Mouse (Mus musculus) Muller cell, postnatal 12 days (primary cell): ENCODE measurements around the gene Pnpla2.
A peak's percentile ranks its signal among the peaks of the same experiment; 100 is the strongest.

ENCODE experiments used
- DNase-seq: peaks from one replicate; pipeline ENCODE4 v3.0.0-alpha.2; 2015; ENCODE audit errors: inconsistent ontology term

Gene Pnpla2

DNA sequence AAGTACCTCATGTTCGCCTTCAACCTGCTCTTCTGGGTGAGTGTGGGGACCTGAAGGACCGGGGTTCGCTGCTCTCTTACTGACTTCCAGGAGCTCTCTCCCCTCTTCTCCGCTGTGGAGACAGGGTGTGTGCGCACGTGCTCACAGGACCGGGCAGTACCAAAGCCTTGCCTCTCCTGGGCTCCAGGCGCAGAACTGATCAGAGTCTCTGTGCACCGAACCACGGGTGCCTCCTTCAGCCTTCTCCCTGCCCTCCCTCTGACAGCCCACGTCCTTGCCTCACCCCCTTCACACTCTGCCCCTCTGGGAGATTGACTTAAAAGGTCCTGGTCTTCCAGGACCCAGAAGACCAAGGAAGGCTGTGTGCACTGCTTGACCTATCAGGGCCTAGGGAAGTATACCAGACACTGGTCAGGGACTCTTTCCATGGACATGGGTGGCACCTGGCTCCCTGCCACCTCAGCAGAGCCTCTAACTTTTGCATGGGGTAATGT lies 27.6 kb downstream of the Pnpla2 start:
- DNase-seq = peak; percentile 18

GRCm38 (mm10) chr7:141483114-141483653 lies 28.2 kb downstream of the Pnpla2 start:
- DNase-seq = no peak

- DNase-seq = no peak
These were observed 29.5 kb downstream of the Pnpla2 start for GRCm38 (mm10) chr7:141484186-141485120.

GRCm38 (mm10) chr7:141485186-141485585 lies 30.2 kb downstream of the Pnpla2 start:
- no peak for DNase-seq

- DNase-seq = no peak
These were observed 30.6 kb downstream of the Pnpla2 start for GRCm38 (mm10) chr7:141485606-141486005.

- peak; percentile 39 for DNase-seq
These were observed 31.2 kb downstream of the Pnpla2 start for GRCm38 (mm10) chr7:141486239-141486638.

DNA sequence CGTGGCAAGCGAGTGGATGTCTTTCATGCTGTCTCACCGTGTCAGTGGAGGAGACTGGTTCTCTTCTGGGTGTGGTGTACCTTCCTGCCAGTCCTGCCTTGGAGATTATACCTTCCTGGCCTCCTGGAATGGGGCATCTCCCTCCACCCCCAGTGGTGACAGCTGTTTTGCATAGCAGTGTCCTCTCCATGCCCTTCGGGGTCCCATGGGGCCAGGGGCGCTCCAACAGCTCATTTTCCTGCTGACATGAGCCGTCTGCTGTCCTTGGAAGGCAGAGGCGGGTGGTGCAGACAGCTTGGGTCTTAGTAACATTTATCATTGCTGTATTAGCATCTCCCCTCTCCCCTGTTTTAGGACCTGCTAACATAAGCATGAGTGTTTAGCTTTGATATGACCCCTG lies 32.1 kb downstream of the Pnpla2 start:
- no peak for DNase-seq

DNA sequence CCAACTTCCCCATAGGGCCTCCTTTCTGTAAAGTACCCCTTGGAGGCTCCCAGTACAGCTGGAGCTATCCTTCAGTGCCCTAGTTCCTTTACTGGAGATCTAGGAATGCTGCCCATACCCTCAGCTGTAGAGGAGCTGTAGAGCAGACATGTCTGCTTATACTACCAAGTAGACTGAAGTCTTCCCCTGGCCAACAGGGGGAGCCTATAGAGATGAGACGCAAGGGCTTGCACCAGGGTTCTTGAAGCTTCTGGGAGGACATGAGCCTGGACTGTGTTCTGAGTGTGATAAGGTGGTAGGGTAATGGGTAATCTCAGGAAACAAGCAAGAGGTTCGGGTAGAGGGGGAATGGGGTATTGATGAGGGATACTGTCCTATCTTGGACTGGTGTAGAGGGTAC lies 36.2 kb downstream of the Pnpla2 start:
- no peak for DNase-seq

GRCm38 (mm10) chr7:141492738-141493137 lies 37.7 kb downstream of the Pnpla2 start:
- no peak for DNase-seq

DNA sequence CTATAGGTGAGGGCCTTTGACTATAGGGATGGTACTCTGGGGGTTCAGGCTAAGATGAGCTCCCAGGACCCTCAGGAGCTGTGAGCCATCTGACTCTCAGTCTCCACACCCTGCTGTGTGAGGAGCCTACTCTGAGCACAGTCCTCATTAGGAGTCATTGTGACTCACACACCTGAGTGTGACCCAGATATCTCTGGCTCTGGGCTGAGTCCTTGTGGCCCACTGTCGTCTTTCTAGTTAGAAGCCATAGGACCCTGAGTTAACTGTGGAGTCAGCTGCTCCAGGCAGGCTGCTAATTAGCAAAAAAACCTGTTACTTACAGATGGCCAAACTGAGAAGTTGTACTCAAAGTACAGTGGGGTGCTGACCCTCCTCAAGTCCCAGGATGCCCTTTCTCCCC lies 38.7 kb downstream of the Pnpla2 start:
- no peak for DNase-seq

DNA sequence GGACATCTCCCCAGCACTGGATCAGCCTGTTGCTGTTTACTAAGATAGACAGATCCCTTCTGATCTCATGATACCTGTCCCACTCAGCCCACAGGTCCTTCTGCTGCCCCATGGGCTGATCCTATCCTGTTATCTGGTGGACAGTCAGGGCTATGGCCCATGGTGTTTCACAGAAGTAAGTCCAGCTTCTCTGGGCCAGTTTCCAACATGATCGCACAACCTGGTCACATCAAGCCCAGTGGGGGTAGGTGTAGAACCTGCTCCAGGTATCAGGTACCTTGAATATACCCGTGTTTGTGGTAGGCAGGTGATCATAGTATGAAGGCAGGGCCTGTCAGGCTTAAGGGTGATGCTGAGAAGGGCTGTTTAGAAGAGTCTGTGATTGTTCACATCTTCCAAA lies 40.4 kb downstream of the Pnpla2 start:
- no peak for DNase-seq

GRCm38 (mm10) chr7:141495940-141496339 lies 40.9 kb downstream of the Pnpla2 start:
- no peak for DNase-seq

DNA sequence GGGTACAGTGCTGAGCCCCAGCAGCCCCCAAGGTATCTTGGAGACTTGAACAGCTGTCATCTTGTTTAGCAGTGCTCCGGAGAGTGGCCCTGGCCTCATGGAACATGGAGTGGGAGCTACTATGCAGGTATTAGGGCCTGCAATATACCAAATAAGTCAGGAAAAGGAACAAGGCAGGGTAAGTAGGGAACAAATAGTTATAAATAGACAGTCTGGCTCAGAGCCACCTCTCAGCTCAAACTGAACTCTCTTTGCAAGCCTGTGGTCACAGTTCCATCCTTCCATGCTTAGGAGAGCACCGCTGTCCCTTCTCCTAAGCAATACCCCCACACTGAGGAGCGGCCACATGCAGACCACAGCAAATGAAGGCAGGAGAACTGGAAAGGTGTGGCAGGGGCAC lies 42.6 kb downstream of the Pnpla2 start:
- DNase-seq = no peak

DNA sequence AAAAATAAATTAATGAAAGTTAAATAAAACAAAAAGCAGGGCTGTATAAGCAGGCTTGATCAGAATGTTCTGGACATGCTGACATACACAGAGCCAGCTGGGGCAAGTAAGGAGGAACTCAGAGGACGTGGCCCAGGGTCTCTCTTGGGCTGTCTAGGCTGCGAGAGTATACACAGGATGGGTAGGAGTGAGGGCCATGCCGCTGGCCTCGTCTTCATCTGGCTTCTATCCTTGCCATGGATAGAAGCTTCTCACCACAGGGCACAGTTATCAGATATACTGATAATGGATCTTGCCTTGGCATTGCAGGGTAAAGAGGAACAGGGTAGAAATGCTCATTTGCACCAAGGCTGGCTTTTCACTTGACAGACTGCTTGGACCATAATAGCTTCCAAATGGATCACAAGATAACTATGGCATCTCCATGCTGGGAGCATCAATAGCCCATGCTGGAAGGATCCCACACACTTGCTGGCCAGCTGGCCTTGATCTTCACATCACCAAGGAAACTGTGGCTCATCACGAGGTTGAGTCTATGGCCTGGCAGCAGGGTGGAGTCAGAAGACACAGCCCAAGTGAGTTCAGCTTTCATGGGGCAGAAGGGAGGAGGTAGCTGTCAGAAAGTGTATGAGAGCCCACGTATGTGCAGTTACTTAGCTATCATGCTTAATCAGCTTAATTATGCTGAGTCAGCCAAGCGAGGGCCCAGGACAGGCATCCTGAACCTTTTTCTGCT lies 47.0 kb downstream of the Pnpla2 start:
- DNase-seq = no peak

GRCm38 (mm10) chr7:141502556-141502905 lies 47.5 kb downstream of the Pnpla2 start:
- no peak for DNase-seq

GRCm38 (mm10) chr7:141506278-141506677 lies 51.3 kb downstream of the Pnpla2 start:
- DNase-seq = no peak

DNA sequence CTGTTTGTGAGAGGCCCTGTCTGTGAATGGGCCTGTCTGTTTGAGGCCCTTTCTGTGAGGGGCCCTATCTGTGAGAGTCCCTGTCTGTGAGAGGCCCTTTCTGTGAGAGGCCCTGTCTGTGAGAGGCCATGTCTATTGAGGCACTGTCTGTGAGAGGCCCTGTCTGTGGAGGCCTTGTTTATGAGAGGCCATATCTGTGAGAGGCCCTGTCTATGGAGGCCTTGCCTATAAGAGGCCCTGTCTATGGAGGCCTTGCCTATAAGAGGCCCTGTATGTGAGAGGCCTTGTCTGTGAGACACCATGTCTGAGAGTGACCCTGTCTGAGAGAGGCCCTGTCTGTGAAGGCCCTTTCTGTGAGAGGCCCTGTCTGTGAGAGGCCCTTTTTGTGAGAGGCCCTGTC lies 53.2 kb downstream of the Pnpla2 start:
- DNase-seq = no peak

- DNase-seq = no peak
These were observed 55.2 kb downstream of the Pnpla2 start for GRCm38 (mm10) chr7:141510196-141510595.
